Mouse (Mus musculus) bone marrow macrophage, adult 2 months (primary cell): Measurements from ENCODE around the gene Gabarap.

ENCODE experiments used
- CTCF ChIP-seq: IDR thresholded peaks from 2 replicates; pipeline ENCODE4 v1.5.1; 2012; ENCODE audit warnings: low read depth, mild to moderate bottlenecking, low read length, moderate library complexity
- POLR2A ChIP-seq: IDR thresholded peaks from 2 replicates; pipeline ENCODE4 v1.6.1; 2012; ENCODE audit warnings: mild to moderate bottlenecking, low read depth, low read length, borderline replicate concordance

GRCm38 (mm10) chr11:69982225-69982624 is 8.7 kb upstream of the Gabarap start, which contains the start of gene Elp5:
- no peak for TF ChIP-seq CTCF
- TF ChIP-seq POLR2A: no peak
